Mouse (Mus musculus): ENCODE results near the gene Gnpat.

- no peak for TF ChIP-seq CTCF (IDR thresholded peaks at IDR 0.05; ENCODE audit: low read depth)
- TF ChIP-seq EP300 (IDR thresholded peaks at IDR 0.05; ENCODE audit: low read depth), result no peak
These were observed 66.2 kb downstream of the Gnpat start for GRCm38 (mm10) chr8:124929006-124929405.
